Mouse (Mus musculus) liver, postnatal 0 days (tissue): Measurements from ENCODE around the gene Tmem165. TPM values are rescaled to one million over a fixed set of nuclear protein-coding genes. Genes with fewer than 3 reads are reported as not detected.

Experiments used
- ATAC-seq: fragments of 200-750 bp; cut with Nextera tagmentation; 2 replicates; pipeline ENCODE4 v1.8.0; 2017; ENCODE audit warnings: mild to moderate bottlenecking, moderate library complexity
- DNase-seq: peaks from one replicate; pipeline ENCODE4 v3.0.0-alpha.2; 2016
- H3K27ac ChIP-seq: fragments of 300-500 bp; sonication (generic); 2 replicates; pipeline ENCODE4 v1.5.1; 2014; ENCODE audit warnings: antibody characterized with exemption, moderate library complexity, mild to moderate bottlenecking, low read depth
- H3K27me3 ChIP-seq: fragments of 300-500 bp; sonication (generic); 2 replicates; pipeline ENCODE4 v1.6.1; 2014; ENCODE audit warnings: low read length, control low read depth, mixed read lengths; ENCODE audit not compliant: insufficient read depth
- H3K36me3 ChIP-seq: fragments of 300-500 bp; sonication (generic); replicated peaks from 2 replicates; pipeline ENCODE4 v1.6.1; 2014; ENCODE audit warnings: mild to moderate bottlenecking, control low read depth, low read length, moderate library complexity, mixed read lengths; ENCODE audit not compliant: insufficient read depth
- H3K4me1 ChIP-seq: fragments of 300-500 bp; sonication (generic); 2 replicates; pipeline ENCODE4 v1.6.1; 2014; ENCODE audit warnings: antibody characterized with exemption, mild to moderate bottlenecking, control low read depth; ENCODE audit not compliant: insufficient read depth
- H3K4me2 ChIP-seq: fragments of 300-500 bp; sonication (generic); 2 replicates; pipeline ENCODE4 v1.6.1; 2014; ENCODE audit warnings: low read depth, mild to moderate bottlenecking, low read length, moderate library complexity, mixed read lengths
- H3K4me3 ChIP-seq: fragments of 300-500 bp; sonication (generic); 2 replicates; pipeline ENCODE4 v1.5.1; 2014; ENCODE audit warnings: low read depth, low read length
- H3K9ac ChIP-seq: fragments of 300-500 bp; sonication (generic); replicated peaks from 2 replicates; pipeline ENCODE4 v1.6.1; 2014; ENCODE audit warnings: mild to moderate bottlenecking, moderate library complexity
- H3K9me3 ChIP-seq: fragments of 300-500 bp; sonication (generic); 2 replicates; pipeline ENCODE4 v1.6.1; 2016; ENCODE audit warnings: mild to moderate bottlenecking, control low read depth, low read length, mixed read lengths
- CTCF ChIP-seq: sonication (generic); IDR thresholded peaks from 2 replicates; pipeline ENCODE4 v1.5.1; 2016; ENCODE audit warnings: antibody characterized with exemption, low read depth
- EP300 ChIP-seq: IDR thresholded peaks from 2 replicates; pipeline ENCODE4 v1.6.1; 2016; ENCODE audit warnings: antibody characterized with exemption, low read depth, mild to moderate bottlenecking
- WGBS: fragments of 180-500 bp; shearing (Covaris S2); extraction: QIAGEN DNeasy Blood & Tissue Kit; methylation state at CpG from one replicate; pipeline ENCODE4 v1.1.7; 2014; ENCODE audit not compliant: insufficient replicate concordance; 5-methylcytosine and 5-hydroxymethylcytosine counted together
- polyA plus RNA-seq: library from polyadenylated mRNA; unstranded; fragments of >200 nt; fragmentation: Nextera tagmentation; extraction: Ambion mirVana; gene quantifications from 2 replicates; pipeline ENCODE4 v1.2.1, GENCODE M21; 2015

Tmem165 gene
- polyA plus RNA-seq, result 20.9 and 25.6 TPM in 2 replicates

- 4% methylated on average over 52 of the region's 62 CpGs for WGBS
- peaks cover 32% of the 10 kb centered on the region for H3K4me1 ChIP-seq
- ATAC-seq, result peak; percentile 97
- no peak for TF ChIP-seq CTCF
- no peak for TF ChIP-seq EP300
- no peaks in the 10 kb centered on the region for H3K9me3 ChIP-seq
- no peaks in the 10 kb centered on the region for H3K27me3 ChIP-seq
- H3K4me2 ChIP-seq, result peak within 1 kb of the TSS; percentile 95
- H3K36me3 ChIP-seq, result 0 out of 2 replicates have a peak, but pooled peaks cover 3% of the 10 kb centered on the region
- peak within 1 kb of the TSS; percentile 91 for H3K4me3 ChIP-seq
- DNase-seq, result peak; percentile 95
- H3K9ac ChIP-seq, result peak within 1 kb of the TSS; percentile 88
- peak within 1 kb of the TSS; percentile 94 for H3K27ac ChIP-seq
These were observed at the start of gene Tmem165 for GRCm38 (mm10) chr5:76183750-76184261. Gene Tmem165 (plus strand): TSS chr5:76183880.

DNA sequence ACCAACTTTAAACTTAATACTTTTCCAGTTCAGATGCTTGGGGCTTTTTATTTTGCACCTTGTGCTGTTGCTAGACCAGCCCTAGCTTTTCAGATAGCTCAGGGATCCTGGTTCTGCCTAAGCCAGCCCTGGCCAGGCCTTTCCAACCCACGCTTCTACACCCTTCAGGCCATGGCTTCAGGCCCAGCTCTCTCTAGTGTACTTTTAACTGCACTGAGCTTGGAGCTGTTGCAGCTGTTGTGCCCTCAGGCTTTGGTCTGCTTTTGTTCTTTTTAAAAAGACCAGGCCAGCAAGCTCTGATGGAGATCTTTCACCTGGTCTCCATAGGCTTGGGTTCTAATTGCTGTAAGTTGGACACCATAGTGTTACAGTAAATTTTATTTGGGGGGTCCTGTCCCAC is 48.0 kb upstream of the Tmem165 start:
- WGBS, result 77% methylated on average over 1 of the region's 1 CpGs
- Histone ChIP-seq H3K27me3 (no peaks in the 10 kb centered on the region), H3K27ac (0 out of 2 replicates have a peak overlapping the region, but pooled peaks have one; percentile 51), H3K36me3 (no peaks in the 10 kb centered on the region), H3K9ac (no peak overlapping the region), H3K4me1 (peaks cover 18% of the 10 kb centered on the region), H3K4me3 (no peak overlapping the region), H3K9me3 (0 out of 2 replicates have a peak, but pooled peaks cover 2% of the 10 kb centered on the region), H3K4me2 (no peak overlapping the region)
- DNase-seq (no peak), ATAC-seq (no peak)
- TF ChIP-seq CTCF, result no peak
- no peak for TF ChIP-seq EP300

- WGBS, result 56% methylated on average over 3 of the region's 3 CpGs
- DNase-seq (no peak), ATAC-seq (no peak)
- H3K4me2 ChIP-seq, result no peak overlapping the region
- no peaks in the 10 kb centered on the region for H3K36me3 ChIP-seq
- H3K27ac ChIP-seq, result 0 out of 2 replicates have a peak overlapping the region, but pooled peaks have one; percentile 51
- peaks cover 22% of the 10 kb centered on the region for H3K4me1 ChIP-seq
- H3K9me3 ChIP-seq, result 0 out of 2 replicates have a peak, but pooled peaks cover 2% of the 10 kb centered on the region
- H3K27me3 ChIP-seq, result no peaks in the 10 kb centered on the region
- no peak overlapping the region for H3K9ac ChIP-seq
- no peak overlapping the region for H3K4me3 ChIP-seq
- TF ChIP-seq CTCF (no peak), EP300 (no peak)
These were observed 47.4 kb upstream of the Tmem165 start for GRCm38 (mm10) chr5:76136271-76136670.

DNA sequence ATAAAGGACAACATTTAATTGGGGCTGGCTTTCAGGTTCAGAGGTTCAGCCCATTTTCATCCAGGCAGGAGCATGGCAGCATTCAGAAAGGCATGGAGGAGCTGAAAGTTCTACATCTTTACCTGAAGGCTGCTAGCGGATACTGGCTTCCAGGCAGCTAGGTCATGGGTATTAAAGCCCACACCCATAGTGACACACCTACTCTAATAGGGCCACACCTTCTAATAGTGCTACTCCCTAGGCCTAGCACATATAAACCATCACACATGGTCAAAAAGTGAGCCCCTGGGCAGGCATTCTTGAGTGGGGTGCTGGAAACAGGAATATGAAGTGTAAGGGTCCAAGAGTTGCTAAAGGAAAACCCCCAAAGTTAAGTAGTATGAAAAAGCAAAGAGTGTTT is 46.1 kb upstream of the Tmem165 start:
- WGBS, result 97% methylated on average over 1 of the region's 1 CpGs
- Histone ChIP-seq H3K4me1 (peaks cover 25% of the 10 kb centered on the region), H3K4me2 (no peak overlapping the region), H3K4me3 (no peak overlapping the region), H3K27ac (no peak overlapping the region), H3K36me3 (no peaks in the 10 kb centered on the region), H3K27me3 (no peaks in the 10 kb centered on the region), H3K9me3 (0 out of 2 replicates have a peak, but pooled peaks cover 2% of the 10 kb centered on the region), H3K9ac (no peak overlapping the region)
- no peak for DNase-seq
- TF ChIP-seq EP300, result no peak
- no peak for ATAC-seq

- Histone ChIP-seq H3K27me3 (no peaks in the 10 kb centered on the region), H3K9ac (no peak overlapping the region), H3K4me2 (no peak overlapping the region), H3K9me3 (0 out of 2 replicates have a peak, but pooled peaks cover 2% of the 10 kb centered on the region), H3K36me3 (no peaks in the 10 kb centered on the region), H3K4me3 (no peak overlapping the region), H3K27ac (no peak overlapping the region), H3K4me1 (peaks cover 25% of the 10 kb centered on the region)
- ATAC-seq (no peak), DNase-seq (no peak)
- TF ChIP-seq CTCF, result no peak
- no peak for TF ChIP-seq EP300
- 54% methylated on average over 1 of the region's 1 CpGs for WGBS
These were observed 45.6 kb upstream of the Tmem165 start for GRCm38 (mm10) chr5:76138071-76138470.

GRCm38 (mm10) chr5:76138512-76138911 is 45.2 kb upstream of the Tmem165 start:
- H3K9ac ChIP-seq, result no peak overlapping the region
- H3K4me1 ChIP-seq, result peaks cover 25% of the 10 kb centered on the region
- H3K27me3 ChIP-seq, result no peaks in the 10 kb centered on the region
- H3K4me2 ChIP-seq, result no peak overlapping the region
- H3K27ac ChIP-seq, result no peak overlapping the region
- H3K4me3 ChIP-seq, result no peak overlapping the region
- TF ChIP-seq EP300 (no peak), CTCF (no peak)
- 51% methylated on average over 10 of the region's 10 CpGs for WGBS
- ATAC-seq (no peak), DNase-seq (no peak)
- H3K9me3 ChIP-seq, result 0 out of 2 replicates have a peak, but pooled peaks cover 2% of the 10 kb centered on the region
- H3K36me3 ChIP-seq, result no peaks in the 10 kb centered on the region
